Mouse (Mus musculus) erythroblast, embryonic 14.5 days (primary cell): ENCODE results near the gene Etv3.

ENCODE experiments used
- GATA1 ChIP-seq: IDR thresholded peaks from 2 replicates; pipeline ENCODE4 v1.6.1; 2012; ENCODE audit warnings: low read length, inconsistent platforms, mixed read lengths
- TAL1 ChIP-seq: IDR thresholded peaks from 3 replicates; pipeline ENCODE4 v1.6.1; 2012; ENCODE audit warnings: low read length, inconsistent platforms, mixed read lengths

GRCm38 (mm10) chr3:87538034-87538433 is 12.8 kb downstream of the Etv3 start:
- TF ChIP-seq TAL1 (no peak), GATA1 (no peak)
